Mouse (Mus musculus): ENCODE results near the gene Csk. TPM values are rescaled to one million over a fixed set of nuclear protein-coding genes. Genes with fewer than 3 reads are reported as not detected.
A peak's percentile ranks its signal among the peaks of the same experiment; 100 is the strongest.

The Csk gene
- total RNA-seq, 2 experiments from 2014 or later: 35.2 to 41.8 TPM

DNA sequence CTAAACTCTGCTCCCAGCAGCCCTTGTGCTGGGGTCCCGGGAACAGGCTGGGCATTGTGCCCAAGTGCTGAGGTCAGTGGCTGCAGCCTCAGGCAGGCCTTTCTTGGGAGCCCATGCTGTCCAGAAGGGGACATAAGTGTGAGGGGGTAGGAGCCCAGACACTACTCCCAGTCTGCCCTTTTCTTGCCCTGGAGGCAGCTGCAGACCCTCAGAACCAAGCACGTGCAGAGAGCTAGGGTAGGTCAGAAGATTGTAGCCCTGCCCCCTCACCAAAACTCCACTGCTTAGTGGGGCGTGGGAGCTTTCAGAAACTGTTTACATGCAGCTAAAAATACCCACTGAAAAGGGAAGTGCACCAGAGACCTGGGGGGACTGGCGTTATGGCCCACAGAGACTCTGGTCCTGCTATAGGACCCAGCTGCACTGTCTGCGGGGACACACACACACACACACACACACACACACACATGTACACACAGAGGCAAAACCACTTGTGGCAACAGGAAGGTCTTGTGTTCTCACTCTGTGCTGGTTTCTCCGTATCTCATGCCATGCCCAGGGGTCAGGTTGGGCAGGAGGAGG is 15.6 kb downstream of the Csk start:
- peak; percentile 47 to 54 for DNase-seq

- DNase-seq: no peak
These were observed 16.2 kb downstream of the Csk start for GRCm38 (mm10) chr9:57637272-57637671.

DNA sequence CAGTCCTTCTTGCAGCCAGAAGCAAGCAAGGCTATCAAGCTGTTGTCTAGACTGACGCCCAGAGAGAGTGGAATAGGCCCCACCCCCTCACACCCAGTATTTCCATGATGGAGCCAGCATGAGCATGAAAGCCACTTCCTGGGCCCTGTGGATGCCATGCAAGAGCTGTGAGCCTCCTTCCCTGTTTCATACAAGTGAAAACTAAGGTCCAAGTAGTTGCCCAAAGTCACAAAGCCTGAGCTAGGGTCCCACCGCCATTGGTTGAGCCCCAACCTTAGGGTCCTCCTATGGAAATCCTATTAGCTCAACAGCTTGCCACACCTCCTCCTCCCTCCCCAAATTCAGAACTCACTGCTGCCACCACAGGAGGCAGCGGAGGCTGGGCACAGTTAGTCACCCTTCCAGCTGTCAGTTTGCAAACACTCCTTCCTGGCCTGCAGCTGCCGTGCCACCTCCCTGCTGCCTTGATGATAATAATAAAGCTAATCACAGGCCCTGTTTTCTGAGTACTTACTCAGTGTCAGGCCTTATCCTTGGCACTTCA is 19.9 kb downstream of the Csk start:
- peak; percentile 51 to 57 for DNase-seq

DNA sequence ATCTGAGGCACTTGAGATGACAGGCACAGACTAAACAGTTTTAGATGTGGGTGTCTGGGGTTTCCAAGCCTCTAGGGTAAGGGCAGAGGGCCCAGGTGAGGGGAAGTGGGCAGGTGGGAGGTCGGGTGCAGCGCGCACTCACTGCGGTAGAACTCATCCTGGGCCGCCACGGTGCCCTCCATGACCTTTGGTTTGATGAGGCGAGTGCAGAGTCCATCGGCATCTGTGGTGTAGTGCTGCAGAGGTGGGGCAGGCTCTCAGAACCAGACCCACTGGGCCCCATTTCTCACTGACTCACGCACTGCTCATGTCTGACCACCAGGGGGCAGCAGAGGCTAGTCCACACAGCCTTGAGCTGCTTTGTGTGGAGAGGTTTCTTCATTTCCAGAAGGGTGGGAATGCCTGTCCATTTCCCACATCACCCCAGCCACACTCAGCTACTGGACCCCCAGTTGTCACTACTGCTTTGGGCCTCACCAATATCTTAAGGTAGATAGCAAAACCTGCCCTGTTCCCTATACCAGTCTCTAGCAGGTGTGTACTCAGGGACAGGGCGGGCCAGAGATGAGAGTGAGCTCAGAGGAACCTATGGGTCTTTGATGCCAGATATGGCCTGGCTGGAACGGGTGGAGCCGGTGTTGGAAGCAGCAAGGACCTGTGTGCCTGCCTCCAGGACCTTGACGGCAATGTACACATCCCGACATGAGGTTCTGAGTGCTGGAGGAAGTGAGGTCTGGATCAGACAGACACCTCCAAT is 24.1 kb downstream of the Csk start:
- peak; percentile 77 to 81 for DNase-seq

- no peak for DNase-seq
These were observed 24.7 kb downstream of the Csk start for GRCm38 (mm10) chr9:57628717-57629116.

GRCm38 (mm10) chr9:57627892-57628291 is 25.5 kb downstream of the Csk start:
- DNase-seq: no peak

- no peak for DNase-seq
These were observed 26.2 kb downstream of the Csk start for GRCm38 (mm10) chr9:57627191-57627590.

DNA sequence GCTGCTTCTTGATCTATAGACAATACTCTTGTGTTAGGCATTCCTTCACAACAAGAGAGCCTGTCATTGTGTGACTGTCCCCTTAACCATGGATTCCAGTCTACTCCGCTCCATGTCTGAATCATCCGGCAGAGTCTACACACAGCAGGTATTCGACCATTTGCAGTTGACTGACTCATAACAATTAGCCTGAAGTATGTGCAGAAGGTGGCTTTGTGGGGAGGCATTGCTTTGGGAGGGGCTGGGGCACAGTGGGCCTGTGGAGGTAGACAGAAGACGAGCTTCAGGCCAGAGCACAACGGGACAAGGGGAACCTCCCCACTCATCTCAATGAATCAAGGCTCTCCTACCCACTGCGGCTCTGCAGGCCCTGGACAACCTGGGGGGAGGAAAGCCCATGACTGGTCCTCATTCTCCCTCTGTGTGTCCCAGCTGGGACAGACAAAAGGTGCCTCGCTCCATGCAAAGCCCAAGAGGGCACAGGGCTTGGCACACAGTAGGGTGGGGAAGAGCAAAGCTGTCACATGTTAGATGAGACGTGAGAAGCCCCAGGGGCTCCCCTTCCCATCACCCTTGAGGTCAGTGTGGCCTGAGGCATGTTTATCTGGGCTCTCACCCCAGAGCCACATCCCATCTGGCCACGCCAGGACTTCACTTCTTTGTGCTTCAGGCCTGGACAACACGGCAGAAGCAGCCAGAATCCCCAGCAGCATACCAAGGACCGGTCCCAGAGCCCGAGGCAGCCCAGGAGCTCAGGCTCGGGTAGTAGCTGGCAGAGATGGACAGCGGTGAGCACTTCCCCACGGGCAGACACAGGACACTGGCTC is 27.5 kb downstream of the Csk start:
- DNase-seq: no peak

- no peak for DNase-seq
These were observed 29.1 kb downstream of the Csk start for GRCm38 (mm10) chr9:57624295-57624694.

GRCm38 (mm10) chr9:57620674-57621073 is 32.8 kb downstream of the Csk start, which contains the start of gene Lman1l:
Lman1l (minus strand) TSS chr9:57620774.
- no peak for DNase-seq

- DNase-seq: no peak
These were observed 34.6 kb downstream of the Csk start for GRCm38 (mm10) chr9:57618854-57619253.

- DNase-seq: no peak
These were observed 35.8 kb downstream of the Csk start for GRCm38 (mm10) chr9:57617556-57618169.

DNA sequence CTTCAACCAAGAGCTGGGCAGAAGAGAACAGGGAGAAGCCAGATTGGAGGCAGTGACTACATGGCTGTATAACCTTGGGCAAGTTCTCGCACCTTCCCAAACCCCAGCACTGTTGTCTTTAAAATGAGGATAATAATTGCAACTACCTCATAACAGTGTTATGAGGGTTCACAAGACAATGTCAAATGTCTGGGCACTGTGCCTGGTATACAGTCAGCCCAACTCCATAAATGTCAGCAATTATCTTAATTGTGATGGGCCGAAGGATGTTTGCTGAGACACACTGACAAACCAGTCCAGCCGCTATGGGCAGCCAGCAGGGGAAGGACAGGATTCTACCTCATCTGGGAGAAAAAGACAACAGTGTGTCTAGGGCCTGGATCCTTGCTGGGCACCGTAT is 38.6 kb downstream of the Csk start:
- no peak for DNase-seq

DNA sequence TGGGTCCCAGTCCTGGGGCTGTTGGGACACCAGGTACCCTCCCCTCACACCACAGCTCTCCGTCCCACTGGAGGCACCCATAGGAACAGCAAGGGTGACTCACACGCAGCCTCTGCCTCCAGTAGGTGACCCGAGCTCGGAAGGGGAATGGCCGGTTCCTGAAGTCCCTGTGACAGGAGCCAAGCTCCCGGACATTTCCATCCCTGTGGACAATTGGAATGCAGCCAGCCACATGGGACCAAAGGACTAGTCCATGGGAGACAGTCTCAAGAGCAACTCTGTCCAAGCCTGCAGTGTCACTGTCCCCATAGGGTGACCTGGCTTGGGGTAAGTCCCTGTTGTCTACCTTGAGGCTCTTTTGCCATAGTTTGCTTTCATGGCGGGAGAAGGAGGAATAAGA is 39.5 kb downstream of the Csk start:
- no peak for DNase-seq

GRCm38 (mm10) chr9:57612587-57612986 is 40.8 kb downstream of the Csk start:
- DNase-seq: no peak

DNA sequence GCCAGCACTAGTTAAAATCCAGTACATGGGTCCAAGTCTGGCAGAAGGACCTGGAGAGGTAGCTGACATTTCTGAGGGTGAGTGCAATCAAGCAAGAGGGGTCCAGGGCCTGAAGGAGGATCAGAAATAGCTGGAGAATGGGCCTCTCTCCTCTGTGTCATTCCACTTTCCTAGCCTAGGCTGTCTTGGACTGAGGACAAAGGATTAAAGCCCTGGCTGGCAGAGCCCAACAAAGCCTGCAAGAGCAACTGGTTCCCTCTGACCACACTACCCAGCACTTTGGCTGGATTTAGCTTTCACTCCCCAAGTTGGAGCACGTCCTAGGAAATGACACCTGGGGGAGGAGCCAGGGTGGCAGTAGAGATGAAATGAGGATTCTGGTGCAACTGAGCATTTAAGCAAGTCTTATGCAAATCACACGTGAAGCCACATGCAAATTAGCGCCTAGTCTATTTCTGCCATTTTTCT is 43.0 kb downstream of the Csk start:
- no peak for DNase-seq

DNA sequence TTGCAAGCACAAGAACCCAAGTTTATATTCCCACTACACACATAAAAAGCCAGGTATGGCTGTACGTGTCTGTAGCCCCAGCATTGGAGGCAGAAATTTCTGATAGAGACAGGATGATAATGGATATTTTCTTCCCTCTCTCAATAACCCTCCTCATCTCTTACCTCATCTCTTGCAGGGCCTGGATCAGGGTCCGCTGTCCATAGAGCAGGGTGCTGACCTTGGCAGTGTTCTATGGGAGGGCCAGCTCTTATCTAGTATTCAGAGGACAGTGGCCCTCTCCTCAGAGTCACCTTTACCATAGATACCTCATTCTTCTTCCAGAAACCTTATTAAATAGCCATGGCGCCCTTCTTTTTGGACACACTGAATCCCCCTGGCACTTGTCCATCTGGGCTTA is 43.6 kb downstream of the Csk start:
- no peak for DNase-seq

GRCm38 (mm10) chr9:57606139-57606851 is 47.1 kb downstream of the Csk start, which contains the start of gene Cplx3:
Cplx3 (minus strand) TSS chr9:57606281.
- no peak for DNase-seq

DNA sequence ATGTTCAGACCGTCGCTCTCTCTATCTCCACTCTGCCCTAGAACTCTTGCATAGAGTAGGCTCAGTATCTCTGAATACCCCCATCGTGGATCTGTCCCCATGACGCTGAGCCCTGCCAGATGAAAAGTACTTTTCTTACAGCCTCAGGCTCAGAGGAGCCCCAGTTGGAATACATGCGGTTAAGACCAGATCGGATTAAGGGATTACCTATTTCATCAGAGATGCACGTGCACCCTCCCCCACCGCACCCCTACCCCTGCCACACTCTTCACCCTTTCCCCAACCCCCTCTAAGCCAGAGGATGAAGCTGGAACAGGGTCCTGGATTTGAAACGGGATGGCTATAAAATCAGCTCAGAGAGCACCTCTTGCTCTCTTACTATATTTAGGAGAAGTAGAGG is 47.9 kb downstream of the Csk start:
- DNase-seq: no peak

GRCm38 (mm10) chr9:57604875-57605274 is 48.6 kb downstream of the Csk start:
- DNase-seq: no peak

- DNase-seq: no peak
These were observed 51.3 kb downstream of the Csk start for GRCm38 (mm10) chr9:57602098-57602497.

- DNase-seq: peak; percentile 62 to 76
These were observed 52.1 kb downstream of the Csk start for GRCm38 (mm10) chr9:57601353-57601706.

All from layer of hippocampus, postnatal 36 days (tissue).